Mouse (Mus musculus): ENCODE measurements around the gene Xpr1. TPM values are rescaled to one million over a fixed set of nuclear protein-coding genes. Genes with fewer than 3 reads are reported as not detected.

The Xpr1 gene
- polyA plus RNA-seq, 2 experiments, result 2.4 to 4.2 TPM

DNA sequence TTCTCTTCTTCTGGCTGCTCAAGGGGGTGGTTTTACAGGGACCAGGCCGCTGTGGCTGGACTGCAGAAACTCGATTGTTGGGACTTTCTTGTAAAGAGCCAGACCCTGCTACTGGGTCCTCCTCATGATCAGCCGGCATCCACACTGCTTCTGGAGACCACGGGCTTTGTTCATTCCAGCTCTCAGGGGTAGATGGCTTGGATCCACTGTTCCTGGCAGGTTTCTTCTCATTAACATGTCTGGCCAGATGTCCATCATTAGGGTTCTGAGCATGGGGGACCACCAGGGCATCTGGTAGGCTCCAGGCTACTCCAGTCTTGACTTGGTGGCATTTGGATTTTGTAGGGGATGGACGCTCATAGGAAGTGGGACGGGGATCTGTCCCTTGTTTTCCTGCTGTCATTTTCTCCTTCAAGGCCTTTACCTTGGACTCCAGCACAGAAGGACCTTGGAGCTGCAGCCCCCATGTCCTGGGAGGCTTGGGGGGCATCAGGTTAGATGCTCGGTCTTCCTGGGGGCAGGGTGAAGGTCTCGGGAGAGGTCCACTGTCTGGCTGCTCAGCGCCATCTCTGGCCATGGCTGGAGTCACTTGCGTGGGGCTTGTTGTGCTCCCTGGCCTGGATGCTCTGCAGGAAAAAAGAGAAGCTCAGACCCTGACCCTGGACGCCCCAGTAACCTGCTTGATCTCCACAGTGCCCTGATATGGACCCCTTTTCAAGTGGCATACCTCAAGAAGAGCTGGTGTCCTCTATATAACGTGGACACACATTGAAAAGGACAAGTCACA lies 175.3 kb downstream of the Xpr1 start:
- Histone ChIP-seq H3K9me3 (ENCODE audit: control insufficient read depth, low read length) (no peaks in the 10 kb centered on the region), H3K9ac (replicated peaks) (no peak overlapping the region), H3K36me3 (replicated peaks; ENCODE audit: control insufficient read depth, insufficient read depth, low read depth) (no peaks in the 10 kb centered on the region), H3K27me3 (ENCODE audit: control insufficient read depth, insufficient read depth, low read length) (peaks cover 32% of the 10 kb centered on the region), H3K4me1 (replicated peaks; ENCODE audit: control insufficient read depth in 2 of 2, insufficient read depth in 2 of 2, low read length in 1 of 2) (no peaks in the 10 kb centered on the region), H3K4me3 (ENCODE audit: insufficient read depth in 1 of 2, low read depth in 2 of 2, low read length in 2 of 2) (no peak overlapping the region), H3K27ac (no peak overlapping the region), H3K4me2 (ENCODE audit: low read depth) (no peak overlapping the region)
- DNase-seq (ENCODE audit: low read depth in 3 of 3, low spot score in 3 of 3), result no peak
- TF ChIP-seq EP300 (IDR thresholded peaks at IDR 0.05; ENCODE audit: low read depth) (no peak), CTCF (IDR thresholded peaks at IDR 0.05; ENCODE audit: low read depth) (no peak)
- WGBS (ENCODE audit: insufficient replicate concordance), result 62% methylated on average over 12 of the region's 12 CpGs
- no peak for ATAC-seq (ENCODE audit: insufficient read depth)

DNA sequence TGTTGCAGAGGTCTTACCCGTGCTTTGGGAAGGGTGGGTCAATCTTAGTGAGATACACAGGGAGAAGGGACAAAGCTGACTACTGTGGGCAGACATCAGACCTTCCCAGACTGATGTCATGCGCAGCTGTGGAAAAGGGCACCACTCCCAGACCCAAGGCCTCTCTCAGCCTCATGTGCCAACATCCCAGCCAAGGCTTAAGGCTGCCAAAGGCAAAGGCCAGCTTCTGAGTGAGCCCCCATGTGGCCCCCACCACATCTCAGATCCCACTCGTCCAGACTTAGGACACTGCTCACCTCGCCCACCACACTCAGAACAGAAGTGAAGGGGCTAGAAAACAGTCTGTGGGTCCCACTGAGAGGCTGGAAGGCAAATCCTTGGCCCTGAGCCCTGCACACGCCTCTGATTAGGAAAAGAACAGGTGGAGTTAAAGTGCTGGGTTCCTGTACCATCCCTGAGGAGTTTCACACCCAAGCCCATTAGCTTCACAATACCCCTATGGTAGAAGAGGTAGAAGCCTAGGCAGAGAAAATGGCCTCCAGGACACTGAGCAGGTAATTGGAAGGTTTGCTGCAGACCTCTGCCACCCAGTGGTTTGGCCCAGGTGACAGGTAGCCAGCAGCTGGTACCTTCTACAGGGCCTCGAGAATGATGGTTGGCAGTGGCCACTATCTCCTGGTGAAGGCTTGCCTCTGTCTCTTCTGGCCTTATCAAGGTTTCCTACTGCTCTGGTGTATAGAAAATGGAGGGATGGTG lies 177.1 kb downstream of the Xpr1 start:
- DNase-seq (ENCODE audit: low read depth in 3 of 3, low spot score in 3 of 3) (no peak), ATAC-seq (ENCODE audit: insufficient read depth) (no peak)
- Histone ChIP-seq H3K4me3 (ENCODE audit: insufficient read depth in 1 of 2, low read depth in 2 of 2, low read length in 2 of 2) (no peak overlapping the region), H3K4me1 (replicated peaks; ENCODE audit: control insufficient read depth in 2 of 2, insufficient read depth in 2 of 2, low read length in 1 of 2) (no peaks in the 10 kb centered on the region), H3K27me3 (ENCODE audit: control insufficient read depth, insufficient read depth, low read length) (peaks cover 25% of the 10 kb centered on the region), H3K9ac (replicated peaks) (no peak overlapping the region), H3K27ac (no peak overlapping the region), H3K4me2 (ENCODE audit: low read depth) (no peak overlapping the region), H3K36me3 (replicated peaks; ENCODE audit: control insufficient read depth, insufficient read depth, low read depth) (no peaks in the 10 kb centered on the region), H3K9me3 (ENCODE audit: control insufficient read depth, low read length) (no peaks in the 10 kb centered on the region)
- no peak for TF ChIP-seq CTCF (IDR thresholded peaks at IDR 0.05; ENCODE audit: low read depth)
- TF ChIP-seq EP300 (IDR thresholded peaks at IDR 0.05; ENCODE audit: low read depth), result no peak
- WGBS (ENCODE audit: insufficient replicate concordance), result 52% methylated on average over 6 of the region's 6 CpGs

DNA sequence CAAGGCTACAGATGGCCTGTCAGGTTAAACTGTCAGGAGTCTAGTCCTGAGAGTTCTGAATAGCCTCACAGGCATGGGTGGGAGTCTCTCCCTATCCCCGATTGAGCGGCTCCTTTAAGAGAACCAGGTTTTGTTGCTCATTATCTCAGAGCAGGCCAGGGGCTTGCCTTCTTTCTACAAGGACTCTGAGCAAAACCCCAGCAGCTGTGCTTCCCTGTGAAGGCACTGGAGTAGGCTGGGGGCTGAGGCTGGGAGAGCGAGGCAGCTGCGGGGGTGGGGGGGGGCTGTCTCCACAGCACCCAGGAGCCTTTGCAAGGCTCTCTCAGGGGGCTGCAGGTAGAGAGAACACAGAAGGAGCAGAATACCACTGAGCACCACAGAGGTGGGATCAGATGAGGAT lies 178.0 kb downstream of the Xpr1 start:
- no peak for TF ChIP-seq EP300 (IDR thresholded peaks at IDR 0.05; ENCODE audit: low read depth)
- TF ChIP-seq CTCF (IDR thresholded peaks at IDR 0.05; ENCODE audit: low read depth), result no peak
- Histone ChIP-seq H3K9me3 (ENCODE audit: control insufficient read depth, low read length) (no peaks in the 10 kb centered on the region), H3K4me3 (ENCODE audit: insufficient read depth in 1 of 2, low read depth in 2 of 2, low read length in 2 of 2) (no peak overlapping the region), H3K27ac (no peak overlapping the region), H3K4me1 (replicated peaks; ENCODE audit: control insufficient read depth in 2 of 2, insufficient read depth in 2 of 2, low read length in 1 of 2) (no peaks in the 10 kb centered on the region), H3K9ac (replicated peaks) (no peak overlapping the region), H3K36me3 (replicated peaks; ENCODE audit: control insufficient read depth, insufficient read depth, low read depth) (no peaks in the 10 kb centered on the region), H3K4me2 (ENCODE audit: low read depth) (no peak overlapping the region), H3K27me3 (ENCODE audit: control insufficient read depth, insufficient read depth, low read length) (peaks cover 15% of the 10 kb centered on the region)
- 66% methylated on average over 4 of the region's 4 CpGs for WGBS (ENCODE audit: insufficient replicate concordance)
- DNase-seq (ENCODE audit: low read depth in 3 of 3, low spot score in 3 of 3) (no peak), ATAC-seq (ENCODE audit: insufficient read depth) (no peak)

DNA sequence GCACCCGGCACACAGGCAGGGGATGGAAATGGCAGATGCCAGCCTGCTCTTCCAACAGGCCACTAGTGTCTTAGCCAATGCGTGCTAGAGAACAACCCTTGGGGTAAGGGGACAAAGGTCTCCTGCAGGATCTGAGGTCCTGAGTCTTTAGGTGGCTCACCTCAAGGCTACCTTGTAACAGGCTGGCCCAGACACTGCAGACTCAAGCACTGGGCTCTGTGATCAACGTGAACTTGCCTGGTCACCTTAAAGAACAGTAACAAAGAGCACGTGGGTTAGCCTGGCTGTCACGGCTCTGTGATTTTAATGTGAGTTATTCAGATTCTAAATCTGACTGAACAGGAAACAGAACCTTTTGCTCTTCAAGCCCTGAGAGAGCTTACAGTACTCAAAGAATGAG lies 179.1 kb downstream of the Xpr1 start:
- TF ChIP-seq CTCF (IDR thresholded peaks at IDR 0.05; ENCODE audit: low read depth), result no peak
- TF ChIP-seq EP300 (IDR thresholded peaks at IDR 0.05; ENCODE audit: low read depth), result no peak
- H3K9me3 ChIP-seq (ENCODE audit: control insufficient read depth, low read length), result no peaks in the 10 kb centered on the region
- ATAC-seq (ENCODE audit: insufficient read depth), result no peak

DNA sequence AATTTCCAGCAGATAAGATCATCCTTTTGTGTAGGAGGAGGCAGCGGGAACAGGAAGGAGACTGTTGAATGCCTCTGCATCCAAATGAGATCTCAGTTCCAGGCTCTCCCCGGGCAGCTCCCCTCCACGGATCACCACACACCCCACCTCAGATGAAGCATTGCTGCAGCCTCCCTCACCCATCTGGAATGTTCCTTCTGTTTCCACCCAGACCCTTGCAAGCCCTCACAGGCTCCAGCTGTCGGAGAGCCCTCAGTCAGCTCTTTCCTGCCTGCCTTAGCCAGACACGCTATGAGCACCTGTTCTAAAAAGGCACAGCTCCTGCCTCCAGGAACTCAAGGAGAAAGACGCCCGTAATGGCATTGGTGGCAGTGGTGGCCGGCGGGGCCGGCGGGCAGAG lies 179.8 kb downstream of the Xpr1 start:
- Histone ChIP-seq H3K4me2 (ENCODE audit: low read depth) (no peak overlapping the region), H3K27ac (no peak overlapping the region), H3K9me3 (ENCODE audit: control insufficient read depth, low read length) (no peaks in the 10 kb centered on the region), H3K27me3 (ENCODE audit: control insufficient read depth, insufficient read depth, low read length) (peaks cover 3% of the 10 kb centered on the region; the same call in 1 of the 2 replicates), H3K9ac (replicated peaks) (no peak overlapping the region), H3K4me3 (ENCODE audit: insufficient read depth in 1 of 2, low read depth in 2 of 2, low read length in 2 of 2) (no peak overlapping the region), H3K4me1 (replicated peaks; ENCODE audit: control insufficient read depth in 2 of 2, insufficient read depth in 2 of 2, low read length in 1 of 2) (no peaks in the 10 kb centered on the region), H3K36me3 (replicated peaks; ENCODE audit: control insufficient read depth, insufficient read depth, low read depth) (no peaks in the 10 kb centered on the region)
- ATAC-seq (ENCODE audit: insufficient read depth) (no peak), DNase-seq (ENCODE audit: low read depth in 3 of 3, low spot score in 3 of 3) (no peak)
- 67% methylated on average over 11 of the region's 11 CpGs for WGBS (ENCODE audit: insufficient replicate concordance)
- no peak for TF ChIP-seq CTCF (IDR thresholded peaks at IDR 0.05; ENCODE audit: low read depth)
- TF ChIP-seq EP300 (IDR thresholded peaks at IDR 0.05; ENCODE audit: low read depth), result no peak

More for the DNA sequence above, 179.1 kb downstream of the Xpr1 start:
- Histone ChIP-seq H3K4me2 (ENCODE audit: low read depth) (no peak overlapping the region), H3K27ac (no peak overlapping the region), H3K4me3 (ENCODE audit: insufficient read depth in 1 of 2, low read depth in 2 of 2, low read length in 2 of 2) (no peak overlapping the region), H3K4me1 (replicated peaks; ENCODE audit: control insufficient read depth in 2 of 2, insufficient read depth in 2 of 2, low read length in 1 of 2) (no peaks in the 10 kb centered on the region), H3K9ac (replicated peaks) (no peak overlapping the region), H3K36me3 (replicated peaks; ENCODE audit: control insufficient read depth, insufficient read depth, low read depth) (no peaks in the 10 kb centered on the region), H3K27me3 (ENCODE audit: control insufficient read depth, insufficient read depth, low read length) (peaks cover 6% of the 10 kb centered on the region)
- no peak for DNase-seq (ENCODE audit: low read depth in 3 of 3, low spot score in 3 of 3)
- 68% methylated on average over 5 of the region's 5 CpGs for WGBS (ENCODE audit: insufficient replicate concordance)

Data from liver, embryonic 14.5 days (tissue).